Mouse (Mus musculus): ENCODE data around the gene Tmem120b. TPM values are rescaled to one million over a fixed set of nuclear protein-coding genes. Genes with fewer than 3 reads are reported as not detected.

The Tmem120b gene
- polyA plus RNA-seq, 1 experiment = 5.8 TPM

- Histone ChIP-seq H3K4me1 (ENCODE audit: control insufficient read depth, insufficient read depth, insufficient read length) (peaks cover 12% of the 10 kb centered on the region; the same call in 1 of the 2 replicates), H3K27me3 (ENCODE audit: control insufficient read depth, insufficient read depth, low read length) (no peaks in the 10 kb centered on the region), H3K4me3 (ENCODE audit: extremely low read depth, insufficient read depth, insufficient read length) (no peak overlapping the region), H3K27ac (ENCODE audit: insufficient read depth, low read length) (peak overlapping the region; percentile 75), H3K36me3 (ENCODE audit: control insufficient read depth, insufficient read depth, low read length) (peaks cover 6% of the 10 kb centered on the region)
- DNase-seq (ENCODE audit: low read depth in 1 of 2, low spot score in 2 of 2) = peak in 1 of 2 experiments; percentile 56
- no peak for TF ChIP-seq CTCF (IDR thresholded peaks at IDR 0.05; ENCODE audit: extremely low read depth, insufficient read depth, insufficient read length, insufficient replicate concordance)
- no peak for TF ChIP-seq POLR2A (IDR thresholded peaks at IDR 0.05; ENCODE audit: low read depth, low read length)
- WGBS = 14% methylated on average over 9 of the region's 9 CpGs
Observed at GRCm38 (mm10) chr5:123024965-123025573, 43.1 kb upstream of the Tmem120b start.

- WGBS = 54% methylated on average over 6 of the region's 6 CpGs
- Histone ChIP-seq H3K4me1 (ENCODE audit: control insufficient read depth, insufficient read depth, insufficient read length) (peaks cover 12% of the 10 kb centered on the region; the same call in 1 of the 2 replicates), H3K27ac (ENCODE audit: insufficient read depth, low read length) (peak overlapping the region; percentile 21; the same call in 1 of the 2 replicates), H3K27me3 (ENCODE audit: control insufficient read depth, insufficient read depth, low read length) (no peaks in the 10 kb centered on the region), H3K4me3 (ENCODE audit: extremely low read depth, insufficient read depth, insufficient read length) (no peak overlapping the region), H3K36me3 (ENCODE audit: control insufficient read depth, insufficient read depth, low read length) (peaks cover 9% of the 10 kb centered on the region)
- DNase-seq (ENCODE audit: low read depth in 1 of 2, low spot score in 2 of 2) = no peak
- no peak for TF ChIP-seq POLR2A (IDR thresholded peaks at IDR 0.05; ENCODE audit: low read depth, low read length)
- no peak for TF ChIP-seq CTCF (IDR thresholded peaks at IDR 0.05; ENCODE audit: extremely low read depth, insufficient read depth, insufficient read length, insufficient replicate concordance)
Observed at GRCm38 (mm10) chr5:123026414-123026813, 41.8 kb upstream of the Tmem120b start.

GRCm38 (mm10) chr5:123027436-123027835 lies 40.8 kb upstream of the Tmem120b start:
- H3K27ac ChIP-seq (ENCODE audit: insufficient read depth, low read length) = no peak overlapping the region

GRCm38 (mm10) chr5:123029729-123030128 lies 38.5 kb upstream of the Tmem120b start:
- WGBS = 90% methylated on average over 7 of the region's 7 CpGs
- DNase-seq (ENCODE audit: low read depth in 1 of 2, low spot score in 2 of 2) = no peak
- no peak overlapping the region for H3K4me3 ChIP-seq (ENCODE audit: extremely low read depth, insufficient read depth, insufficient read length)
- H3K4me1 ChIP-seq (ENCODE audit: control insufficient read depth, insufficient read depth, insufficient read length) = peaks cover 12% of the 10 kb centered on the region; the same call in 1 of the 2 replicates
- TF ChIP-seq POLR2A (IDR thresholded peaks at IDR 0.05; ENCODE audit: low read depth, low read length) = no peak
- TF ChIP-seq CTCF (IDR thresholded peaks at IDR 0.05; ENCODE audit: extremely low read depth, insufficient read depth, insufficient read length, insufficient replicate concordance) = no peak
- no peaks in the 10 kb centered on the region for H3K27me3 ChIP-seq (ENCODE audit: control insufficient read depth, insufficient read depth, low read length)
- peaks cover 9% of the 10 kb centered on the region for H3K36me3 ChIP-seq (ENCODE audit: control insufficient read depth, insufficient read depth, low read length)
- H3K27ac ChIP-seq (ENCODE audit: insufficient read depth, low read length) = no peak overlapping the region

More at GRCm38 (mm10) chr5:123027436-123027835, 40.8 kb upstream of the Tmem120b start:
- Histone ChIP-seq H3K4me1 (ENCODE audit: control insufficient read depth, insufficient read depth, insufficient read length) (peaks cover 12% of the 10 kb centered on the region; the same call in 1 of the 2 replicates), H3K27me3 (ENCODE audit: control insufficient read depth, insufficient read depth, low read length) (no peaks in the 10 kb centered on the region), H3K4me3 (ENCODE audit: extremely low read depth, insufficient read depth, insufficient read length) (no peak overlapping the region), H3K36me3 (ENCODE audit: control insufficient read depth, insufficient read depth, low read length) (peaks cover 9% of the 10 kb centered on the region)
- no peak for DNase-seq (ENCODE audit: low read depth in 1 of 2, low spot score in 2 of 2)
- WGBS = 27% methylated on average over 6 of the region's 6 CpGs
- no peak for TF ChIP-seq CTCF (IDR thresholded peaks at IDR 0.05; ENCODE audit: extremely low read depth, insufficient read depth, insufficient read length, insufficient replicate concordance)
- TF ChIP-seq POLR2A (IDR thresholded peaks at IDR 0.05; ENCODE audit: low read depth, low read length) = no peak

- DNase-seq (ENCODE audit: low read depth in 1 of 2, low spot score in 2 of 2) = no peak
- no peak overlapping the region for H3K27ac ChIP-seq (ENCODE audit: insufficient read depth, low read length)
- WGBS = 90% methylated on average over 3 of the region's 3 CpGs
- H3K27me3 ChIP-seq (ENCODE audit: control insufficient read depth, insufficient read depth, low read length) = no peaks in the 10 kb centered on the region
- H3K36me3 ChIP-seq (ENCODE audit: control insufficient read depth, insufficient read depth, low read length) = peaks cover 9% of the 10 kb centered on the region
- H3K4me3 ChIP-seq (ENCODE audit: extremely low read depth, insufficient read depth, insufficient read length) = no peak overlapping the region
- TF ChIP-seq POLR2A (IDR thresholded peaks at IDR 0.05; ENCODE audit: low read depth, low read length) = no peak
- no peak for TF ChIP-seq CTCF (IDR thresholded peaks at IDR 0.05; ENCODE audit: extremely low read depth, insufficient read depth, insufficient read length, insufficient replicate concordance)
- H3K4me1 ChIP-seq (ENCODE audit: control insufficient read depth, insufficient read depth, insufficient read length) = peaks cover 1% of the 10 kb centered on the region; the same call in 1 of the 2 replicates
Observed at GRCm38 (mm10) chr5:123031312-123031711, 36.9 kb upstream of the Tmem120b start.

- DNase-seq (ENCODE audit: low read depth in 1 of 2, low spot score in 2 of 2) = no peak
- TF ChIP-seq POLR2A (IDR thresholded peaks at IDR 0.05; ENCODE audit: low read depth, low read length) (no peak), CTCF (IDR thresholded peaks at IDR 0.05; ENCODE audit: extremely low read depth, insufficient read depth, insufficient read length, insufficient replicate concordance) (no peak)
- H3K27me3 ChIP-seq (ENCODE audit: control insufficient read depth, insufficient read depth, low read length) = no peaks in the 10 kb centered on the region
- peaks cover 5% of the 10 kb centered on the region; the same call in 1 of the 2 replicates for H3K4me1 ChIP-seq (ENCODE audit: control insufficient read depth, insufficient read depth, insufficient read length)
- H3K27ac ChIP-seq (ENCODE audit: insufficient read depth, low read length) = no peak overlapping the region
- H3K4me3 ChIP-seq (ENCODE audit: extremely low read depth, insufficient read depth, insufficient read length) = no peak overlapping the region
- 83% methylated on average over 7 of the region's 7 CpGs for WGBS
- H3K36me3 ChIP-seq (ENCODE audit: control insufficient read depth, insufficient read depth, low read length) = peaks cover 9% of the 10 kb centered on the region
Observed at GRCm38 (mm10) chr5:123033646-123034160, 34.5 kb upstream of the Tmem120b start.

- DNase-seq (ENCODE audit: low read depth in 1 of 2, low spot score in 2 of 2) = no peak
- H3K27ac ChIP-seq (ENCODE audit: insufficient read depth, low read length) = no peak overlapping the region
- peaks cover 7% of the 10 kb centered on the region; the same call in 1 of the 2 replicates for H3K4me1 ChIP-seq (ENCODE audit: control insufficient read depth, insufficient read depth, insufficient read length)
- WGBS = 92% methylated on average over 4 of the region's 4 CpGs
- H3K36me3 ChIP-seq (ENCODE audit: control insufficient read depth, insufficient read depth, low read length) = peaks cover 3% of the 10 kb centered on the region; the same call in 1 of the 2 replicates
- TF ChIP-seq POLR2A (IDR thresholded peaks at IDR 0.05; ENCODE audit: low read depth, low read length) (no peak), CTCF (IDR thresholded peaks at IDR 0.05; ENCODE audit: extremely low read depth, insufficient read depth, insufficient read length, insufficient replicate concordance) (no peak)
- no peak overlapping the region for H3K4me3 ChIP-seq (ENCODE audit: extremely low read depth, insufficient read depth, insufficient read length)
- H3K27me3 ChIP-seq (ENCODE audit: control insufficient read depth, insufficient read depth, low read length) = no peaks in the 10 kb centered on the region
Observed at GRCm38 (mm10) chr5:123035089-123035488, 33.1 kb upstream of the Tmem120b start.
